Mouse (Mus musculus) layer of hippocampus, adult 9-11 months (tissue): ENCODE measurements around the gene Optn.

Experiments
- DNase-seq: peaks from one replicate; pipeline ENCODE4 v3.0.0; 2022

The Optn gene

GRCm38 (mm10) chr2:5027057-5027456, 36.8 kb downstream of the Optn start:
- no peak for DNase-seq

GRCm38 (mm10) chr2:5025162-5025733, 38.6 kb downstream of the Optn start:
- DNase-seq: no peak

- DNase-seq: no peak
Measured at GRCm38 (mm10) chr2:5023699-5024399, 40.0 kb downstream of the Optn start.

GRCm38 (mm10) chr2:5023275-5023674, 40.6 kb downstream of the Optn start:
- DNase-seq: no peak

- peak; percentile 61 for DNase-seq
Measured at GRCm38 (mm10) chr2:5019708-5020107, 44.1 kb downstream of the Optn start.

GRCm38 (mm10) chr2:5016922-5017321, 46.9 kb downstream of the Optn start:
- no peak for DNase-seq

GRCm38 (mm10) chr2:5015527-5015926, 48.3 kb downstream of the Optn start:
- DNase-seq: no peak

GRCm38 (mm10) chr2:5014616-5015015, 49.2 kb downstream of the Optn start:
- no peak for DNase-seq

GRCm38 (mm10) chr2:5012491-5013324, 51.1 kb downstream of the Optn start, which contains the start of gene Mcm10:
Gene Mcm10, minus strand, starts transcription at chr2:5012791.
- peak; percentile 94 for DNase-seq

GRCm38 (mm10) chr2:5011898-5012490, 51.9 kb downstream of the Optn start:
- DNase-seq: no peak

- DNase-seq: no peak
Measured at GRCm38 (mm10) chr2:5007107-5007506, 56.7 kb downstream of the Optn start.

- no peak for DNase-seq
Measured at GRCm38 (mm10) chr2:5001266-5001665, 62.6 kb downstream of the Optn start.

GRCm38 (mm10) chr2:4998905-4999304, 64.9 kb downstream of the Optn start:
- no peak for DNase-seq

- no peak for DNase-seq
Measured at GRCm38 (mm10) chr2:4996421-4996824, 67.4 kb downstream of the Optn start.

- DNase-seq: no peak
Measured at GRCm38 (mm10) chr2:4995646-4996045, 68.2 kb downstream of the Optn start.

- DNase-seq: no peak
Measured at GRCm38 (mm10) chr2:4994436-4994835, 69.4 kb downstream of the Optn start.

GRCm38 (mm10) chr2:4993584-4993983, 70.3 kb downstream of the Optn start:
- DNase-seq: peak; percentile 47

- DNase-seq: no peak
Measured at GRCm38 (mm10) chr2:4988826-4989424, 74.9 kb downstream of the Optn start.

GRCm38 (mm10) chr2:4987388-4988180, 76.3 kb downstream of the Optn start:
- DNase-seq: no peak

- no peak for DNase-seq
Measured at GRCm38 (mm10) chr2:4986798-4987197, 77.1 kb downstream of the Optn start.

- DNase-seq: no peak
Measured at GRCm38 (mm10) chr2:4985000-4985399, 78.9 kb downstream of the Optn start.

- DNase-seq: no peak
Measured at GRCm38 (mm10) chr2:4983987-4984386, 79.9 kb downstream of the Optn start.
